Mouse (Mus musculus): ENCODE measurements around the gene Pglyrp2. TPM values are rescaled to one million over a fixed set of nuclear protein-coding genes. Genes with fewer than 3 reads are reported as not detected.

Pglyrp2 gene
- total RNA-seq, 2 experiments from 2014 or later: not detected

GRCm38 (mm10) chr17:32363821-32364301, 60.1 kb downstream of the Pglyrp2 start:
- peak in 1 of 2 experiments; percentile 12 for DNase-seq
- intact Hi-C loops (cut with DNase I): loop anchor here (1.0 to 2.0 kb wide), 2 partner anchors 14 to 25 kb away; partner anchors contain the start of genes Akap8l and Wiz

GRCm38 (mm10) chr17:32362686-32363085, 61.3 kb downstream of the Pglyrp2 start:
- intact Hi-C loops (cut with DNase I): loop anchor here (1.0 kb wide), 1 partner anchor 12 kb away; the partner anchor contains the start of gene Akap8l
- no peak for DNase-seq

Small RNA genes within 50 kb of the gene (microRNA-seq; reads per million reads assigned to microRNA genes)
- gene Gm22201 (ENCODE audit: borderline number of aligned reads in 2 of 2): 0 reads per million in 2 experiments

Other genes with a start within 250 kb of the Pglyrp2 start
- gene Ephx3, start 234.6 kb downstream of the Pglyrp2 start, total RNA-seq (2021): under 1 TPM; 0.92 to 0.97 TPM
- gene Brd4, start 139.4 kb downstream of the Pglyrp2 start, total RNA-seq (2021): 10 to 100 TPM; 52.3 to 55.0 TPM
- gene Akap8, start 102.9 kb downstream of the Pglyrp2 start, total RNA-seq (2021): 10 to 100 TPM; 37.3 to 50.4 TPM
- gene Akap8l, start 73.6 kb downstream of the Pglyrp2 start, total RNA-seq (2021): 10 to 100 TPM; 44.5 to 55.7 TPM
- 10 to 100 TPM; 18.9 to 19.1 TPM for gene Wiz, start 34.7 kb downstream of the Pglyrp2 start, total RNA-seq (2021)
- gene Rasal3, start 20.6 kb downstream of the Pglyrp2 start, total RNA-seq (2021): under 1 TPM; 0.60 to 0.97 TPM
- not detected for gene Cyp4f39, start 28.6 kb upstream of the Pglyrp2 start, total RNA-seq (2021)
- gene Cyp4f17, start 81.9 kb upstream of the Pglyrp2 start, total RNA-seq (2021): 1 to 10 TPM; 5.7 to 7.1 TPM
- 1 to 10 TPM; 6.6 to 9.9 TPM for gene Cyp4f16, start 112.4 kb upstream of the Pglyrp2 start, total RNA-seq (2021)
- gene Cyp4f37, start 197.1 kb upstream of the Pglyrp2 start, total RNA-seq (2021): not detected
- gene Cyp4f40, start 234.7 kb upstream of the Pglyrp2 start, total RNA-seq (2021): not detected

Data from heart, postnatal 36 days (tissue).